Mouse (Mus musculus) cerebral cortex, adult 2 months (tissue): ENCODE results near the gene Supv3l1.

Source experiments
- WGBS: fragments of 180-500 bp; shearing (Covaris S2); methylation state at CpG from one replicate; pipeline ENCODE4 v1.1.7; 2018; 5-methylcytosine and 5-hydroxymethylcytosine counted together

Supv3l1 gene

DNA sequence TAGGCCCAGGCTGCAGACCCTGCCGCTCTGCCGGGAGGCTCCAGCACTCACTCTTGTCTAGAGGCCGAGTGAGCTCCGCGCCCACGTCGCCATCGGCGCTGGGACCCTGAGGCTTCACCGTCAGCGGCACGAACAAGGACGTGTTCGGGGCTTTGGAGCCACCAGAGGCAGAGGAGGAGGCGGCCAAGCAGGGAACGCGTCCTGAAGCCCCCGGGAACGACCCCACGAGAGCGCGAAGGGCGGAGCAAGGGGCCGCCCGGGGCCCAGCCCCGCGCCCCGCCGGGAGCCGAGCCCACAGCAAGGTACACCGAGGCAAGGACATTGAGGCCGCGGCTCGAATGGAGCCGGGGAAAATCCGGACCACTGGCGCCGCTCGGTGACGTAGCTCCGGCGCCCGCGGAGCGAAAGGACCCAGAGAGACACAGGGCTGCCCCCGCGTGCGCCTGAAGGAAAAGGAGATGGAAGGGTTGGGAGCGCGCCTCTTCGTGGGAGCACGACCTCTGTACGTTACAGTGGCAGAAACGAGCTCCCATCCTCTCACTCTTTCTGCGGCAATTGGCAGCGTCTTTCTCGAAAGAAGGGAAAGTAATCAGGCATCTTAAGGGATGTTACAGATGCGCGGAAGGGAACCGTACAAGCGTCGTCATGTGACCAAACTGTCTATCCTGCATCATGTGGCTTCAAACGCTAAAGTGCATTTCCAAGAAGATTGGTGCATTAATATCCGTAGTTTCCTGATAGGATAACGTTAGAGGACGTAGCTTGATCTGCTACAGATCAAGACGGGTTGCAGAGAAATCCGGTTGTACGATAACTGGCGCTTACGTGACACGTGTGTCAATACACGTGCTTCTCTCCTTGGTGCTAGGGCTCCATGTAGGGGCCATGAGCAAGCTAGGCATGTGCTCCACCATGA lies at the start of gene Supv3l1, which contains the start of gene 4930507D05Rik:
Supv3l1 (minus strand) TSS at position 375 of the 916 bp plus-strand sequence.
4930507D05Rik (plus strand) TSS at position 126 of the 916 bp plus-strand sequence.
- under 1% methylated on average over 73 of the region's 73 CpGs for WGBS

DNA sequence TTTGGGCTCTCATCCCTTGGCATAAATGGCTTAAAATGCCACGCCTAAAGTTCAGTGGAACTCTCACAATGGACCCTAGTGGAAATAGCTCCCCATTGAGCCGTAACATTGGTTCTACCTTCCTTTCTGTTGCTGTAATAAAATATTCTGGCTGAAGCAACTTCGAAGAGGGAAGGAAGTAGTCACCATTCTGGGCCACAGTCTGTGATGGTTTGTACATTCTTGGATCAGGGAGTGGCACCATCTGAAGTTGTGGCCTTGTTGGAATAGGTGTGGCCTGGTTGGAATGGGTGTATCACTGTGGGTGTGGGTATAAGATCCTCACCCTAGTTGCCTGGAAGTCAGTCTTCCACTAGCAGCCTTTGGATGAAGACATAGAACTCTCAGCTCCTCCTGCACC lies 42.1 kb upstream of the Supv3l1 start:
- 83% methylated on average over 3 of the region's 3 CpGs for WGBS

DNA sequence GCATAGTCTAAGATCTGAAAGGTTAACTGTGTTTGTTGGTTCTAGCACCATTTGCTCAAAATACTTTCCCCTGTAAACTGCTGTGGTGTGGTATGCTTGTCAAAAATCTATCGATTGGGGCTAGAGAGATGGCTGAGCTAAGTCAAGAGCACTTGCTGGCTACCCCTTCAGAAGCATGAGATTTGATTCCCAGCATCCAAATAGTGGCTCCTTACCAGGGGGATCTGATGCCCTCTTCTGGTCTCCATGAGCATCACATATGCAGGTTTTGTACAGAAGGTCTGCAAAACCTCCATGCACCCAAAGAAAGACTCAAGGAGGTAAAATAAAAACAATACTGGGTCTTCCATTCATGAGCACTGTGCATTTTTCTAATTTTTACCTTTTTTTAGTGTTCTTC lies 38.7 kb upstream of the Supv3l1 start:
- WGBS = 9% methylated on average over 1 of the region's 1 CpGs

DNA sequence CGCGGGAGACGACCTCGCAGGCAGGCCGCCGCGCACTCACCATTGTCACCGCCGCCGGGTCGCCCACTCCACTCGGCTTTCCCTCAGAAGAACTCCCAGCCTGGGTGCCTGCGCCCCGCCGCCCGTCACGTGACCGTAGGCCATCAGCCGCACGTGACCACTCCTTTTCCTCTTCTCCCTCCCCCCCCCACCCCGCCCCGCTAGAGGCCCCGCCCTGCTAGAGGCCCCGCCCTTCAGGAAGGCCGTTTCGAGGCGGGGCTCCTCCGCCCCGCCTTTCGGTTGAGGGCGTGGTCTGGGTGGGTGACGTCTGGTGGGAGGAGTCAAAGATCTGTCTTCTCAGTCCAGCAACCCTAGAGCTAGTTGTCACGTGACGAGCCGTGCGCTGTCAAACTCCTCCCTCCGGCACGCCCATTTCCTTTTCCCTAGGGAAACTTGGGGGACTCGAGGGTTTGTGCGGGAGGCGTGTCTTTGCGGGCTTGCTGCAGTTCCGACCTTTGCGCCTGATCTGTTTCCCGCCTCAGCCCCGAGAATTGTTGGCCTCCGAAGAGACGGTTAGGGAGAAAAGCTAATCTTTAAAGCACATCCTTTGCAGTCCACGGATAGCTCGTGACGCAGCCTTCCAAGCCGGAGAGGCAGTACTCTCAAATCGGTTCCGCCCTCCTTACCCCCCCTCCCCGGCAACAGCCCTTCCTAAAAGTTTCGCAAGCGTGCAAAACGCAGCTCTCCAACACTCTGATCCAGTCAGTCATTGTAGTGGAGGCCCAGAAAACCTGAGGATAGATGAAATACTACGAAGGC lies 37.3 kb upstream of the Supv3l1 start, which contains the start of gene Vps26a:
Vps26a (minus strand) TSS at position 188 of the 798 bp plus-strand sequence.
- WGBS = 1% methylated on average over 59 of the region's 59 CpGs

DNA sequence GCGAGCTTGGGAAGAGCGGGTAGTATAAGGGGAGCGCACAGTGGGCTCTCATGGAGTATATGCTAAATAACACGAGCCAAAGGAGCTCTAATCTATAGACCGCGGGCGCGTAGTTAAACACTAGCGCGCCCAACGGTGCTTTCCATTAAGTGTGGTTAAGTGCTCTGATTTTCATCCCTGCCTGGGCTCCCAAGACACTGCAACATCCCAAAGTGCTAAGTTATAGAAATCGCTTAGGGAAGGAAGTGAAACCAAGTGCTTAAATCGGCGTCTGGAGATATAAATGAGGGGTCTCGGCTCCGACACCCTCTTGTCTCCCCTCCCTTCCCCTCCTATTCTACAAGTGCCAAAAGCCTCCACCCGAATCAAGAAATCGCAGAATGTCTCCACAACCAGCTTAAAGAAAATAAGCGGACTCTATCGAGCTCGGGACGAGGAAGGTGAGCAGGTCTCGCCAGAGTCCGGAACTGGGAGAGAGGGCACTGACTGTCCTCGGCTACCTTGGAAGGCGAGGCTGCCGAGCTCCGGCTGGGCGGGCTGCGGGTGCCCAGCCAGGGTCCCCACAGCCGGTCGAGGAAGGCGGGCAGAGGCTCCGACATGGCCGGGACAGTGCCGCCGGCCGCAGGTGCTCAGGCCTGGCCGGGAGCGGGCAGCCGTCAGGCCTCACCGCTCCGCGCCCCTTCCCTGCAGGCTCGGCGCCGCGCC lies 36.5 kb upstream of the Supv3l1 start:
- under 1% methylated on average over 45 of the region's 48 CpGs for WGBS

DNA sequence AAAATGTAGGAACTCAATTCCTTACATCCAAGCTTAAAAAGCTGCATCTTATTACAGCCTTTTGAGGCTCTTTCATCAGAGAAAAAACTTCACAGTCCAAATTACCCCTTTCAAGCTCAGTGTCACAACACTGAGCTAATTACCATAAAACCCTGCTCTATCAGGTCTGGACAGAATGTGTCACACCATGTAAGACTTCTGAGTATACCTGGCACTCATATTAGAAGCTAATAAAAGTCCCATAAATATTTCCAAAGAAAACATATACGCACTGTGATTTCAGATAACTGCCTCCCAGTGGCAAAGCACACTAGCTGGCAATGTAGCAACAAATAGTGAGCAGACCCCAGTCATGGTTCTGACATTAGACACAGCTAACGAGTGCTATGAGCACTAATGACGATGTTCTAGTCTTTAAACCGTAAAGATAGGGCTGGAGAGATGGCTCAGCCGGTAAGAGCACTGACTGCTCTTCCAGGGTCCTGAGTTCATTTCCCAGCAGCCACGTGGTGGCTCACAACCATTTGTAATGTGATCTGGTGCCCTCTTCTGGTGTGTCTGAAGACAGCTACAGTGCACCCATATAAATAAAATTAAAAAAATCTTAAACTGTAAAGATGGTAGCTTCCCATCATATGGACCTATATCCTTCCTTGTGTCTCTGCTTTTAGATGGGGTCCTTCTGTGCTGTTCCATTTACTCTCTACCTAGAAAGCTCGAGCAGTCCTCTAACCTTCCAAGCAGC lies 31.7 kb upstream of the Supv3l1 start:
- 56% methylated on average over 7 of the region's 7 CpGs for WGBS

DNA sequence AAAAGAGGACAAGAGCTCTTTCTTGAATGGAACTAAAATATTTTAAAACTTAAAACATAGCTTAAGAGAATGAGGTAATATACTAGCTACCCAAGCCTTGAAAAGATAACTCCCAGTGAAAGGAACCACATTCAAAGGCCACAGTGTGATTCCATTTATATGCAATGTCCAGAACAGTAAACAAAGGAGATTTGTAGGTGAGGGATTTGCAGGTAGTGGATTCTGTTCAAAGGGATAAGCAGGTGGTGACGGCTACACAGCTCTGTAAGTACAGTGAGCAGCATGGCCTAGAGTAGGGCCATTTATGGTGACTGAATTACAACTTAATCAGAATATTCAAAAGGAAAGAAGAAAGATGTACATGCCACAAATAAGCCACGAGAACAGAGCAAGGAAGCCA lies 27.4 kb upstream of the Supv3l1 start:
- WGBS = 70% methylated on average over 2 of the region's 2 CpGs

DNA sequence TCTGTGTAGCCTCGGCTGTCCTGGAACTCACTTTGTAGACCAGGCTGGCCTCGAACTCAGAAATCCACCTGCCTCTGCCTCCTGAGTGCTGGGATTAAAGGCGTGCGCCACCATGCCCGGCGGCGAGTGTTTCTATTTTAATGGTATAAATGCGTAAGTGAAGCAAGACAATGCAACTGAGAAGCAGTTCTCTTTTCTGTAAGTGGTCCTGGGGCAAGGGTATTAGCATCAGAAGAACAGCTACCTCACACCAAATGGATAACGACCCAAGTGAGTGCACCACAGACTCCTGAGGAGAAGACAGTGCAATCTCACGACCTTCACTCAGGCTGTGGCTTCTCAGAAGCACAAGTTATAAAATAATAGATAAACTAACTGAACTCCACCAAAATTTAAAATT lies 25.4 kb upstream of the Supv3l1 start:
- WGBS = 89% methylated on average over 10 of the region's 10 CpGs

DNA sequence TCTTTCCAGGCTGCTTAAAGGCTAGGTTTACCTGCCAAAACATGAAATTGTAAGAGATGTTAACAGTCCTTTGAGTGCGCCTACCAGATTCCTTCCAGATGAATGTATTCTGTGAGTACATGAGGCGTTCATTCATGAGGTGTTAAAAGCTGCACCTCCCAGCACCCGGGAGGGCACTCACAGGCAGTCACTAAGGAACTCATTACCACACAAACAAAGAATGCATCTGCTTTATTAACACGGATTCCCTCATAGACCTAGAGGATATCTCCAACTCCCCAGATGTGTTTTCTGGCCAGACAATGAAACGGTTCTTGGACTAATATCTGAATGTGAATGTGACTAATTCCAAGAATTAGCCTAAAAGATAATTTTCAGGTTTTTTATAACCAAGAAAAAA lies 21.6 kb upstream of the Supv3l1 start:
- 53% methylated on average over 5 of the region's 5 CpGs for WGBS

DNA sequence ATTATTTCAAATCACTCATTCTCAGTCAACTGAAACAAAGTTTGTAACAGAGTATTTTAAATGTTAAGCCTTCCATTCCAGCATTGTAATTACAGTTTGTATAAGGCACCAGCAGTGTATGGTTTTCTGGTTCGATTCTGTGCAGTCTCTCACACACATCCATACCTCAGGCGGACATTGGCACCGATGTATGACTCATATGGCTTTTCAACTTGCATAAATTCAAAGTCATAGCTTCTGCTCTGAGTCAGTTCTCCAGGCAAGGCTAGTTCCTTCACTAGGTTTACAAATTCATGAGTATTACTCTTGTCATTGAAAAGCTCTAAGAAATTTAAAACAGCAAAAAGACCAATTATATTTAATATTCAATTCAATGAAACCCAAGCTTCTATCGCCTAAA lies 20.2 kb upstream of the Supv3l1 start:
- 77% methylated on average over 4 of the region's 4 CpGs for WGBS

DNA sequence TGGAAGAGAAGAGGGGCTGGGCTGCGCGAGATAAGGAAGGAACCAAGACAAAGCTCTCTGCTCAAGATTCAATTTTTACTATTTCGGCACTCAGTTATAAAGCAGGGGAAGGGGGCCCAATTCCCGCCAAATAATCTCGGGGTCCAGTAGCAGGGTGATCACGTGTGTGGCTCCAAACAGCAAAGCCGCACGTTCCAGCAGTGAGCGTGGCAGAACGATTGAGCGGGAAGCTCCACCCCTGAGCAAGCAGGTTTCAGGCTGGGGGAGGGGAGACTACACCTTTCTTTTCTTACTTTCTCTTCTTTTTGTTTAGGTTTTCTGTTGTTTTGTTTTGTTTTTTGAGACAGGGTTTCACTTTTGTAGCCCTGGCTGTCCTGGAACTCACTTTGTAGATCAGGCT lies 2.5 kb upstream of the Supv3l1 start:
- WGBS = 73% methylated on average over 11 of the region's 11 CpGs

DNA sequence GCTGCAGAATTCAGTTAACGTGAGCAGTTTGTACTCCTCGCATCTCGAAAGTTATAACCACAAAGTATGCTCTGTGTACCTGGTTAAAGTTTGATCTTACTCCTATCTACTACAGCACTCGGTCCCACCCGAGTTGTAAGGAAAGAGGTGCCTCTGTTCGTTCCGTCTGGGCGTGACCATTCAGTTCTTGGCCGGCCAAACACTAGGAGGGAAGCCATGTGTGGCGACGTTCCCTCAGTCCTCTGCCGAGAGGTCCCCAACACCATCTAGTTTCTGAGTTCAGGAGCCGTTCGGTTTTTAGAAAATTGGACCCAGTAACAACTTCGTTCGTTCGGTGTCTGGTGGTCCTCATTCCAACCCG lies 722 bp upstream of the Supv3l1 start:
- WGBS = 30% methylated on average over 18 of the region's 18 CpGs

DNA sequence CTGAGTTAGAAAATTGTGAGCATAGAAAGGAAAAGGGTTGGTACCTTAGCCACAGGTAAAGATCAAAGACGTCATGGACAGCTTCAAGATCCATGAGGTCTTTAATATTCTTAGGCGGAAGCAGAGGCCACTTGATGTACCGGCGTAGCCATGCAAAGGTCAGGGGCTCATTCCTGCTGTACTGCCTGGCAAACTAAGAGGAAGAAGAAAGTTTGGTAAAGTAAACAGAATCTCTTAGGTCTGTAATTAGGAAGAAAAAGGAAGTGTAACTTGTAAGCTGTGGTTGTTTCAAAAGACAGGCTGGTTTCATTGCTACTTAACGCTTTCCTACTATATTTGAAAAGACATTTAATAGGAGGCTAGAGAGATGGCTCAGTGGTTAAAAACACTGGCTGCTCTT lies 19.1 kb downstream of the Supv3l1 start:
- 90% methylated on average over 5 of the region's 5 CpGs for WGBS

DNA sequence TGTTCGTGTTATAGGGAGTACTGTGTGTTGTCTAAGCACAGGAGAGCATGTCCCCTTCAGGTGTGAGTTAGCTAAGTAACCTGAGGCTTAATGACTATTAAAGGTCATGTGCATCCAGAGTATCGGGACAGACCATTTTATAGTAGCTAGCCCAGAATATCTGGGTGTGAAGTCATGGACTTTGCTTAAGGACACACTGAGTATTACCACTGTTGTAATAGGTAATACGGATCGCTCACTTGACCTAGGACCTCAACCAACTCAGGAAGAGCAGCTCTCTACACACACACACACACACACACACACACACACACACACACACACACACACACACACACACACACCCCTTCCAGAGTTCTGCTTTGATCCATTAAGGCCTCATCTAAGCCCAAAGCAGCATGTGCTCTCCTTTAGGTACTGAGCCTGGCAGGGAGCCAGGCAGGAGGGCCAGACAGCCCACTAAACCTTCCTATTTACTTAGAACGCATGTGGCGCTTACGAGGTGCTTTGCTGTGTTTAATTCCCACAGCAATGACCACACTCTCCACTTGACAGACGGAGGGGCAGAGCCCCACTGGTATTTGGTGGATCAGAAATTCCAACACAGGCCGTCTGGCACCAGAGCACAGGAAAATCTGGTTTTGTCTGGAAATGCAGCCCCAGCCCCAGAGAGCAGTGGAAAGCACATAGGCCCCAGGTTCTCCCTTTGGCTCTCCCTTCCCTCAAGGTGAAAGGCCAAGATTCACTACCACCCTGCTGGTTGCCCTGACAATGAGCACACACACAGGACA lies 24.3 kb downstream of the Supv3l1 start:
- WGBS = 69% methylated on average over 9 of the region's 9 CpGs

DNA sequence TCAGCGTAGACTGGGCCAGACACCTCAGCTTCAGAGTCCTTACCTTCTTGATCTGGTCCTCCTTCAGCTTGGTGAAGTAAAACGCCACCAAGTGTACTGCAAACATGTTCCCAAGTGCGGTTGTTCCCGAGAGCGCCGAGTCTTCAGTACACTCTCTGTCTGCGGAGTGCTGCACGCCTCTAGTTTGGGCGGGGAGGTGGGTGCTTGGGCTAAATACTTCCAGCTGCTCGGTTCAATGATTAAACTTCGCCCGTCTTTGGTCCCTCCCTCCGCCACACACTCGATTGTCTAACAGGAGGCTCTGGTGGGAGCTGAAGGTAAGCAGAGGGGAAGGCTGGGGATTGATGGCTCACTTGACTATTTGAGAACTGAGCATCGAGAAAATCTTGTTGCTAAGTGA lies 27.3 kb downstream of the Supv3l1 start, which contains the start of gene Hkdc1:
Hkdc1 (minus strand) TSS at position 237 of the 400 bp plus-strand sequence.
- WGBS = 55% methylated on average over 15 of the region's 15 CpGs

DNA sequence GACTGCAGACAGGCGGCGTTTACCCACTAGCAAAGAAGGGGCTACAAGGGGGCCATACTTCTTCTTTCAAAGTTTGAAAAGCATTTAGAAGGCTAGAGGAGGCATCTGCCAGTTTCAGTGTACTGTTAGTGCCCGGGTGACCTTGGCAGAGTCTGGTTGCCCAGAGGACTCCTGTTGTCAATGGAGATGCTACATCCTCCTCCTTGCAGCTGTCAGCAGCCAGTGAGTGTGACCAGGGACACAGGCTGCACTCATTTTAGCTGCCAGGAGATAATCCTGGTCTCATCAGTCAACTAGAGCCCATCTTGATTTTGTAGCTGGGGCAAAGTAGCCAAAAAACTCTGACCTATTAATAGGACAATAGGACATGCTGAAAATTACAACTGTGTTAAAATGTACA lies 28.4 kb downstream of the Supv3l1 start:
- WGBS = 87% methylated on average over 3 of the region's 3 CpGs

DNA sequence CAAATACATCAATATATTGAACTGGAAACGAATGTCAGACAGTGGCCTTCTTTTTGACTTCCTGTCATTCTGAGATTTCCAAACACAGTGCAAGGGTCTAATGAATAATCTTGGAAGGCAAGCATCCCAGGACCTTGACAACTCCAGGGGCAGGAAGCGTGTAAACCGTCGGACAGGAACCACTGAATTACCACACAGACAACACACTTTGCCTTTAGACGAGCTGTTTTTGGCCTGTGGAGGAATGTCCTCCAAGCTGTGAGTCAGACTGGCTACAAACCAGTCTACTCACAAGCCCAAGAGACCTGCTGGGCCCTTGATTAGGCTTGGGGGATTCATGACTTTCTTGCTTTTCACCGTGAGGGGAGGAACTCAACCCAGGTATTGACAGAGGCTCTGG lies 29.1 kb downstream of the Supv3l1 start:
- WGBS = 72% methylated on average over 6 of the region's 6 CpGs

DNA sequence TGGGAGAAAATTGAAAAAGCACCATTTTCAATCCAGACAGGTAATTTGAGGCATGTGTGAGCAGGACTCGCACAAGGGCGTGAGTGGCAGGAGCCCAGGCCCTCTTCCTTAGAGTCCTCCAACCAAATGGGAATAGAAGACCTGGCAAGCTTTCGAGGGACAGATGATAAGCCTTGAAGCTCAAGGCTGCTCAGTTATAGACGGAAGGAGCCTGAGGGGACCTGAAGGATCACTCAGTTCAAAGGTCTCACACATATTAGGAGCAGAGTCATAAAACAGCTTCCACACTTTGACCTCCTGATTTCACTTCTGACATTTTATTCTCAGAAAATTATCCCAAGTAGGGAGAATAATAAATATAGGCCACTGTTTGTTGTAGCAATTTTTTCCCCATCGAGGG lies 30.1 kb downstream of the Supv3l1 start:
- 92% methylated on average over 5 of the region's 5 CpGs for WGBS

DNA sequence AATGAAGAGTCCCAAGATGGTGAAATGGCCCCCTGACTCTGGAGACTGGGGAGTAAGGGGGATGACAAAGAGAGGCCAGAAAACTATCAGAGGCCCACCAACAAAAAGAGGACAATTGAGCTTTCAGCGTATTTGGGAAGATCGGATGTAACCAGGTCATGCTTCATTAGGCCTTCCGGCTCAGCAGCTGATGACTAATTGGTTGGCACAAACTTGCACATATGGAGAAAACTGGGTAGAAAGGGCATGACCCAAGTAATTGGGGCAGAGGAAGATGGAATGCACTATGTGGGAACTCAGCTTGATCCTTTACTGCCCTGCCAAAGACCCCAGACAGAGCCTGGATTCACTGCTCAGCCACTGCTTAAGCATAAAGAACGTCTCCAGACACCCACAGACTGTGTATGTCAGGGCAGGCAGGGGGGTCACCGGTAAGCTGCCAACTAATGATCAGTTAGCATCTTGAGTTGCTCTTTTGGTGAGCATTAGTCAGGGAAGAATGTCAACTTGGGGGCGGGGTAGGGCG lies 30.6 kb downstream of the Supv3l1 start:
- WGBS = 73% methylated on average over 7 of the region's 7 CpGs

DNA sequence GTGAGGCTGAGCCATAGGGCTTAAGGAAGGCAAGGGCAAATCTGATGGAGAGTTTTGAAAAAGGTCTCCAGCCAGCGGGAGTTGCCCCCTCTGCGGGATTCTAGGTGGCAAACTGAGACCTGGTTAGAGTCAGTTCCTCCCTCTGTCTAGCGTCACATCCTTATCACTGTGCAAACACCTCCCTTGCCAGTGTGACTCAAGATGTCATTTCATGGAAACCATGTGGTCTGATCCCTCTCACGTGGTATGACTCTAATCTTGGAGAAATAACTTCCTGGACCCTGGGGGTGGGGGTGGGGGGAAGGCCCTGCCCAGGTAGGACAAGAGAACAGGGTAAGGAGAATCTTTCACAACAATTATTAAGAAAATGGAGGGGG lies 35.9 kb downstream of the Supv3l1 start:
- 39% methylated on average over 4 of the region's 4 CpGs for WGBS
